Mouse (Mus musculus): ENCODE measurements around the gene Gm20517. TPM values are rescaled to one million over a fixed set of nuclear protein-coding genes. Genes with fewer than 3 reads are reported as not detected.

Gm20517 gene
- polyA plus RNA-seq, 1 experiment from 2014 or later: 1.4 TPM

DNA sequence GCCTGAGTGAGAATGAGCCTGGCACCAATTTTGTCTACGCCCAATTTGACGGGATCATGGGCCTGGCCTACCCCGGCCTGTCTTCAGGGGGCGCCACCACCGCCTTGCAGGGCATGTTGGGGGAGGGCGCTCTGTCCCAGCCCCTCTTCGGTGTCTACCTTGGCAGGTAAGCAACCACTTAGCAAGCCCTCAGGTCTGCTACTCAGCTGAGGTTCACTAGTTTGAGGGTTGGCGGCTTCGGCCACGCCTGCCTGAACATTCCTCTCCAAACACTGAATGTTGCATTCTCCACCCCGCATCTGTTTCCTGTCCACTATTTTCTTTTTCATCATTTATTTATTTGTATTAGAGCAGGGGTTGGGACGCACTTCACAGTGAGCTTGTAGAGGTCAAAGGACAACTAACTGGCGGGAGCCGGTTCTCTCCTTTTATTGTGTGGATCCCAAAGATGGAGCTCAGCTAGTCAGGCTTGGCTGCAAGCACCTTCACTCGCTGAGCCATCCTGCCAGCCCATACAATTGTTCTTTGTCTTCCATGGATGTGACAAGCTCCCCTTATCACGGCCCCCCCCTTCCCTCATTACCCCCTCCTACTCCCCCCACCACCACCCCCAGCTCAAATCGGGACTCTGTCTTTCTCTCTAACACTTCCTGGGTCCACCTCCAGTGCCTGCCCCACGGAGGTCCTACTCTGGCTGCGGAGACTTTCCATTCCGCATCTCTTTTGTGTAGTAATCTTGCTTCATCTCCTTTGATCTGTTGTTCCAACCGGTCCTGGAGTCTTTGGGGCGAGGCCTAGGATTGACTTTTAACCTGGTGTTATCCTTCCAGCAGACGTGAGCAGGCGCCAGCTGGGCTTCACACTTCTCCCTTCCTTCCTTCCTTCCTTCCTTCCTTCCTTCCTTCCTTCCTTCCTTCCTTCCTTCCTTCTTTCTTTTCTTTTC lies 119.5 kb downstream of the Gm20517 start:
- WGBS: 56% methylated on average over 24 of the region's 24 CpGs
- no peaks in the 10 kb centered on the region for H3K4me1 ChIP-seq (ENCODE audit: control insufficient read depth, insufficient read depth, low read length)
- H3K36me3 ChIP-seq (ENCODE audit: control insufficient read depth, insufficient read depth, low read length): no peaks in the 10 kb centered on the region
- H3K4me2 ChIP-seq (ENCODE audit: low read depth, low read length): no peak overlapping the region
- H3K9me3 ChIP-seq (ENCODE audit: control insufficient read depth, low read length): no peaks in the 10 kb centered on the region
- ATAC-seq (ENCODE audit: low read depth) (no peak), DNase-seq (ENCODE audit: low spot score) (no peak)
- no peak overlapping the region for H3K27ac ChIP-seq (replicated peaks; ENCODE audit: low read depth, low read length)
- H3K27me3 ChIP-seq (replicated peaks; ENCODE audit: control insufficient read depth, insufficient read depth, low read length): no peaks in the 10 kb centered on the region
- no peak overlapping the region for H3K4me3 ChIP-seq (ENCODE audit: low read depth, low read length)
- H3K9ac ChIP-seq (ENCODE audit: low read depth, low read length): no peak overlapping the region

Other genes starting within 250 kb of the Gm20517 start
- 72.9 and 74.0 TPM in 2 replicates for gene Mrps10, start 242.7 kb upstream of the Gm20517 start, polyA plus RNA-seq (2014; fragmentation: Nextera tagmentation; extraction: Ambion mirVana)
- gene Guca1b, start 226.2 kb upstream of the Gm20517 start, polyA plus RNA-seq (2014; fragmentation: Nextera tagmentation; extraction: Ambion mirVana): 0.37 and 0.50 TPM in 2 replicates
- 5.7 and 6.5 TPM in 2 replicates for gene Guca1a, start 211.0 kb upstream of the Gm20517 start, polyA plus RNA-seq (2014; fragmentation: Nextera tagmentation; extraction: Ambion mirVana)
- 2.4 and 2.9 TPM in 2 replicates for gene AI661453, start 175.0 kb upstream of the Gm20517 start, polyA plus RNA-seq (2014; fragmentation: Nextera tagmentation; extraction: Ambion mirVana)
- gene 1700001C19Rik, start 174.2 kb upstream of the Gm20517 start, polyA plus RNA-seq (2014; fragmentation: Nextera tagmentation; extraction: Ambion mirVana): 0.13 and 0.49 TPM in 2 replicates
- 19.5 and 24.3 TPM in 2 replicates for gene Taf8, start 109.3 kb upstream of the Gm20517 start, polyA plus RNA-seq (2014; fragmentation: Nextera tagmentation; extraction: Ambion mirVana)
- 519 TPM in 2 replicates for gene Ccnd3, start 106.5 kb upstream of the Gm20517 start, polyA plus RNA-seq (2014; fragmentation: Nextera tagmentation; extraction: Ambion mirVana)
- gene Bysl, start 97 bp upstream of the Gm20517 start, polyA plus RNA-seq (2014; fragmentation: Nextera tagmentation; extraction: Ambion mirVana): 21.3 and 22.4 TPM in 2 replicates
- 47.7 and 50.2 TPM in 2 replicates for gene Med20, start within 50 bp of the Gm20517 start, polyA plus RNA-seq (2014; fragmentation: Nextera tagmentation; extraction: Ambion mirVana)
- 3.8 and 4.1 TPM in 2 replicates for gene Usp49, start 19.1 kb downstream of the Gm20517 start, polyA plus RNA-seq (2014; fragmentation: Nextera tagmentation; extraction: Ambion mirVana)
- 365 and 382 TPM in 2 replicates for gene Tomm6, start 76.8 kb downstream of the Gm20517 start, polyA plus RNA-seq (2014; fragmentation: Nextera tagmentation; extraction: Ambion mirVana)
- 4.0 and 4.2 TPM in 2 replicates for gene Frs3, start 77.4 kb downstream of the Gm20517 start, polyA plus RNA-seq (2014; fragmentation: Nextera tagmentation; extraction: Ambion mirVana)
- gene Gm21981, start 82.9 kb downstream of the Gm20517 start, polyA plus RNA-seq (2014; fragmentation: Nextera tagmentation; extraction: Ambion mirVana): 1.5 and 2.1 TPM in 2 replicates
- gene Prickle4, start 83.1 kb downstream of the Gm20517 start, polyA plus RNA-seq (2014; fragmentation: Nextera tagmentation; extraction: Ambion mirVana): 1.8 and 2.1 TPM in 2 replicates
- 0.21 TPM in 1 of 2 replicates, not detected in the other for gene Pgc, start 115.3 kb downstream of the Gm20517 start, polyA plus RNA-seq (2014; fragmentation: Nextera tagmentation; extraction: Ambion mirVana)
- gene Tfeb, start 125.4 kb downstream of the Gm20517 start, polyA plus RNA-seq (2014; fragmentation: Nextera tagmentation; extraction: Ambion mirVana): 8.6 and 9.7 TPM in 2 replicates
- 54.5 and 64.6 TPM in 2 replicates for gene Mdfi, start 223.1 kb downstream of the Gm20517 start, polyA plus RNA-seq (2014; fragmentation: Nextera tagmentation; extraction: Ambion mirVana)

Measured in embryonic facial prominence, embryonic 14.5 days (tissue).